Mouse (Mus musculus) testis, adult 2 months (tissue): Measurements from ENCODE around the gene H1f0.

ENCODE experiments used
- CTCF ChIP-seq: fragments of 200-500 bp; IDR thresholded peaks from 2 replicates; pipeline ENCODE4 v1.5.1; 2012; ENCODE audit warnings: low read depth, mild to moderate bottlenecking, inconsistent platforms, low read length, moderate library complexity; ENCODE audit not compliant: control insufficient read depth, insufficient read depth, insufficient replicate concordance
- POLR2A ChIP-seq: fragments of 200-500 bp; IDR thresholded peaks from 2 replicates; pipeline ENCODE4 v1.6.1; 2012; ENCODE audit warnings: low read depth, mild to moderate bottlenecking, inconsistent platforms, low read length, moderate library complexity; ENCODE audit not compliant: control insufficient read depth

- TF ChIP-seq POLR2A (no peak), CTCF (no peak)
Observed at GRCm38 (mm10) chr15:79005581-79005980, 22.7 kb upstream of the H1f0 start.
